Mouse (Mus musculus) megakaryocyte, embryonic 14.5 days (primary cell): ENCODE data around the gene Mob3b.

Experiments used
- FLI1 ChIP-seq: IDR thresholded peaks from 2 replicates; pipeline ENCODE4 v1.6.1; 2012; ENCODE audit warnings: low read length, inconsistent platforms, mixed read lengths
- GATA1 ChIP-seq: IDR thresholded peaks from 3 replicates; pipeline ENCODE4 v1.6.1; 2012; ENCODE audit warnings: mixed read lengths, low read length, inconsistent platforms, borderline replicate concordance

DNA sequence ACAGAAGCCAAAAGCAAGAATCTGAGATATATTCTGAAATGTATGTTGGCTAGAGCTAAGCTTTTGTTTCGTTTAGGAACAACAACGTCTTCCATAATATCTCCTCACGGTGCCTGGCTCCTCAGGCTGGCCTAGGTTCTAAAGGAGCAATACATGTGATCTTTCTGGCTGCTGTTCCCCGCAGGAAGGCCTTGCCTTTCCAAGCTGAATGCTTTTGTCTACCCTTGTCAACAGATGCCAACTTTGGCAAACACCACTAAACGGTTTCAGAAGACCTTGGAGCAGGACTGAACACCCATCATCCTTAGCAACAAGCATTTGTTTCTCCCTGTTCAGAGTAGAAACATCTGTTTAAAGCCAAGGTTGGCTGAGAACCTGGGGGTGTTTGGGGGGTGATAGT lies 126.1 kb downstream of the Mob3b start:
- TF ChIP-seq GATA1 (no peak), FLI1 (no peak)
